Mouse (Mus musculus): Measurements from ENCODE around the gene Apoa2. TPM values are rescaled to one million over a fixed set of nuclear protein-coding genes. Genes with fewer than 3 reads are reported as not detected.
"Not testable (repeated sequence)": the region's sequence is repeated elsewhere in the genome, so short reads cannot be mapped to it uniquely, and the experiment has no call there.

Apoa2 gene
- polyA plus RNA-seq, 1 experiment: 20.8 TPM

DNA sequence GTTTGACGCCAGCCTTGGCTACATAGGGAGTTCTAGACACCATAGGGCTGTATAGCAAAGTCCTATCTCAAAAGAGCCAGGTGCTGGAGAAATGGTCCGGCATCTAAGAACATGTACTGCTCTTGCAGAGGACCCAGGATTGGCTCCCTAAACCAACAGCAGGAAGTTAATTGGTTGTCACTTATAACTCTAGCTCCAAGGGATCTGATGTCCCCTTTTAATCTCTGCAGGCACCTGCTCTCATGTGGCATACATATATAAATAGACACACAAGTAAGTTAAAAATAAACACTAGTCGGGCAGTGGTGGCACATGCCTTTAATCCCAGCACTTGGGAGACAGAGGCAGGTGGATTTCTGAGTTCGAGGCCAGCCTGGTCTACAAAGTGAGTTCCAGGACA lies 10.9 kb downstream of the Apoa2 start:
- no peak overlapping the region for H3K4me3 ChIP-seq (ENCODE audit: insufficient read depth, low read depth, low read length)
- no peaks in the 10 kb centered on the region for H3K27me3 ChIP-seq (replicated peaks; ENCODE audit: control insufficient read depth, insufficient read depth, low read length)
- no peak overlapping the region for H3K27ac ChIP-seq (ENCODE audit: insufficient read depth, low read depth, low read length)
- no peak for DNase-seq
- H3K4me1 ChIP-seq (ENCODE audit: control insufficient read depth, insufficient read depth, low read length): no peaks in the 10 kb centered on the region; the same call in 1 of the 2 replicates
- H3K36me3 ChIP-seq (ENCODE audit: control insufficient read depth, insufficient read depth, low read length): peaks cover 17% of the 10 kb centered on the region
- 73% methylated on average over 4 of the region's 4 CpGs for WGBS
- TF ChIP-seq CTCF (conservative IDR thresholded peaks at IDR 0.05; ENCODE audit: insufficient read depth, insufficient read length, low read depth, low read length): no peak
- TF ChIP-seq POLR2A (IDR thresholded peaks at IDR 0.05; ENCODE audit: low read depth, low read length): no peak

DNA sequence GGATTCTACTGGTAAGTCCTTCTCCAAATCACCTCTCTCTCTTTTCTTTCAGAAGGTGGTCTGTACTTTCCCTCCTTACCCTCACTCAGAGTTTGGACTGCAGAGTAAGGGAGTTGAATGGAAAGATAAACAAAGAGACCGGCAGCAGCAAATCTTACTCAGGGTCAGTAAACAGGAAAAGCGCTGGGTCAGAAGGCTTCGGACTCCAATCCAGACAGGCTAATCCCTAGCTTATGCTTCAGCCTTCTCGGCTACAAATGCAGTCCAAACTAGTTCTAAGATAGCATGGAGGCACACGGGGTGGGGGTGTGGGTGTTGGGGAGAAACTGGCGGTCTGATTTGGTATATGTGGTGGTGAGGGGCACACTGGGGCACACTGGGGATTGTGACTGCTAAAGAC lies 12.6 kb downstream of the Apoa2 start:
- Histone ChIP-seq H3K4me3 (ENCODE audit: insufficient read depth, low read depth, low read length) (no peak overlapping the region), H3K27ac (ENCODE audit: insufficient read depth, low read depth, low read length) (peak overlapping the region; percentile 45; the same call in 1 of the 2 replicates), H3K27me3 (replicated peaks; ENCODE audit: control insufficient read depth, insufficient read depth, low read length) (no peaks in the 10 kb centered on the region), H3K36me3 (ENCODE audit: control insufficient read depth, insufficient read depth, low read length) (peaks cover 19% of the 10 kb centered on the region), H3K4me1 (ENCODE audit: control insufficient read depth, insufficient read depth, low read length) (no peaks in the 10 kb centered on the region; the same call in 1 of the 2 replicates)
- 64% methylated on average over 6 of the region's 6 CpGs for WGBS
- peak; percentile 57 for DNase-seq
- TF ChIP-seq CTCF (conservative IDR thresholded peaks at IDR 0.05; ENCODE audit: insufficient read depth, insufficient read length, low read depth, low read length) (no peak), POLR2A (IDR thresholded peaks at IDR 0.05; ENCODE audit: low read depth, low read length) (no peak)

- H3K4me3 ChIP-seq (ENCODE audit: insufficient read depth, low read depth, low read length): no peak overlapping the region
- peaks cover 19% of the 10 kb centered on the region for H3K36me3 ChIP-seq (ENCODE audit: control insufficient read depth, insufficient read depth, low read length)
- peak; percentile 87 for TF ChIP-seq CTCF (conservative IDR thresholded peaks at IDR 0.05; ENCODE audit: insufficient read depth, insufficient read length, low read depth, low read length)
- TF ChIP-seq POLR2A (IDR thresholded peaks at IDR 0.05; ENCODE audit: low read depth, low read length): no peak
- H3K27ac ChIP-seq (ENCODE audit: insufficient read depth, low read depth, low read length): no peak overlapping the region
- no peaks in the 10 kb centered on the region; the same call in 1 of the 2 replicates for H3K4me1 ChIP-seq (ENCODE audit: control insufficient read depth, insufficient read depth, low read length)
- H3K27me3 ChIP-seq (replicated peaks; ENCODE audit: control insufficient read depth, insufficient read depth, low read length): no peaks in the 10 kb centered on the region
- 55% methylated on average over 14 of the region's 14 CpGs for WGBS
- DNase-seq: peak; percentile 78
Measured at GRCm38 (mm10) chr1:171238463-171238862, 13.6 kb downstream of the Apoa2 start.

DNA sequence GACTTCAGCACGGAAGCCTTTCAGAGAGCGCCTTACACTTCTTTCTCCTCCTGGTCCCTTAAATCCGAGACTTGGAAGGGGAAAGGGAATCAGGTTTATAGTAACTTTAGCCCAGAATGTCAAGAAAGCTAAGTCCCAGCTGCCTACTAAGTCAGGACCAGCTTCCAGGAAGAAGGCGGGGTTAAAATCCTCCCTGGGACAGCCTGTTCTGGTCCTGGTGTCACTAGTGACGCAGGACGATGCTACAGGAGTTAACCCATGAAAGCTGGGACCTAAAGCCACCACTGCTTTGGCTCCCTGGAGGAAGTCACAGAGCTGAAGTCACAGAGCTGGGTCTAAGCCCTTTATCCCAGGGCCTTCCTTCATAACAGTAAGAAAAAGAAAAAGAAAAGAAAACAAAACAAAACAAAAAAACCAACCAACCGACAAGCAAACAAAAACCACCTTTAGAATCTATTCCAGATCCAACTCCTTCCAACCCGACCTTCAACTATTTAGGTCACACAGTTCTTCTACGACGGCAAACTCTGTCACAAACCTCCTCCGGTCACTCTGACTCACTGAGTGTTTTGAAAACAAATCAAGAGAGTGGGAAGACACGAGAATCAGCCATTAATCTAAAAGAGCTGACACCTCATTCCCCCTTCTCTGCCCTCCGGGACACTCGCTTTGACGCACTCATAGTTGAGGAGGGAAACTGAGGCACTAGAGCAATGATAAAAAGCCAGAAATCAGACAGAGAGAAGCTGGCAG lies 15.3 kb downstream of the Apoa2 start:
- H3K4me1 ChIP-seq (ENCODE audit: control insufficient read depth, insufficient read depth, low read length): no peaks in the 10 kb centered on the region; the same call in 1 of the 2 replicates
- no peaks in the 10 kb centered on the region for H3K27me3 ChIP-seq (replicated peaks; ENCODE audit: control insufficient read depth, insufficient read depth, low read length)
- no peak overlapping the region for H3K4me3 ChIP-seq (ENCODE audit: insufficient read depth, low read depth, low read length)
- DNase-seq: peak; percentile 81
- H3K36me3 ChIP-seq (ENCODE audit: control insufficient read depth, insufficient read depth, low read length): peaks cover 19% of the 10 kb centered on the region
- H3K27ac ChIP-seq (ENCODE audit: insufficient read depth, low read depth, low read length): peak overlapping the region; percentile 63
- WGBS: 50% methylated on average over 15 of the region's 15 CpGs
- TF ChIP-seq CTCF (conservative IDR thresholded peaks at IDR 0.05; ENCODE audit: insufficient read depth, insufficient read length, low read depth, low read length) (no peak), POLR2A (IDR thresholded peaks at IDR 0.05; ENCODE audit: low read depth, low read length) (no peak)

GRCm38 (mm10) chr1:171240911-171241310 lies 16.1 kb downstream of the Apoa2 start:
- TF ChIP-seq POLR2A (IDR thresholded peaks at IDR 0.05; ENCODE audit: low read depth, low read length) (no peak), CTCF (conservative IDR thresholded peaks at IDR 0.05; ENCODE audit: insufficient read depth, insufficient read length, low read depth, low read length) (no peak)
- peak overlapping the region; percentile 63; the same call in 1 of the 2 replicates for H3K27ac ChIP-seq (ENCODE audit: insufficient read depth, low read depth, low read length)
- DNase-seq: no peak
- H3K4me1 ChIP-seq (ENCODE audit: control insufficient read depth, insufficient read depth, low read length): peaks cover 3% of the 10 kb centered on the region; the same call in 1 of the 2 replicates
- H3K27me3 ChIP-seq (replicated peaks; ENCODE audit: control insufficient read depth, insufficient read depth, low read length): no peaks in the 10 kb centered on the region
- H3K4me3 ChIP-seq (ENCODE audit: insufficient read depth, low read depth, low read length): no peak overlapping the region
- H3K36me3 ChIP-seq (ENCODE audit: control insufficient read depth, insufficient read depth, low read length): peaks cover 16% of the 10 kb centered on the region
- WGBS: 69% methylated on average over 10 of the region's 10 CpGs

- not testable (repeated sequence) for H3K27ac ChIP-seq (ENCODE audit: insufficient read depth, low read depth, low read length); H3K4me3 ChIP-seq (ENCODE audit: insufficient read depth, low read depth, low read length); H3K27me3 ChIP-seq (replicated peaks; ENCODE audit: control insufficient read depth, insufficient read depth, low read length); H3K4me1 ChIP-seq (ENCODE audit: control insufficient read depth, insufficient read depth, low read length)
- TF ChIP-seq CTCF (conservative IDR thresholded peaks at IDR 0.05; ENCODE audit: insufficient read depth, insufficient read length, low read depth, low read length): 0 out of 2 replicates have a peak, but pooled peaks have one; percentile 19
- H3K36me3 ChIP-seq (ENCODE audit: control insufficient read depth, insufficient read depth, low read length): peaks cover 14% of the 10 kb centered on the region
- DNase-seq: peak; percentile 58
- 65% methylated on average over 12 of the region's 12 CpGs for WGBS
Measured at GRCm38 (mm10) chr1:171241952-171242351, 17.1 kb downstream of the Apoa2 start.

DNA sequence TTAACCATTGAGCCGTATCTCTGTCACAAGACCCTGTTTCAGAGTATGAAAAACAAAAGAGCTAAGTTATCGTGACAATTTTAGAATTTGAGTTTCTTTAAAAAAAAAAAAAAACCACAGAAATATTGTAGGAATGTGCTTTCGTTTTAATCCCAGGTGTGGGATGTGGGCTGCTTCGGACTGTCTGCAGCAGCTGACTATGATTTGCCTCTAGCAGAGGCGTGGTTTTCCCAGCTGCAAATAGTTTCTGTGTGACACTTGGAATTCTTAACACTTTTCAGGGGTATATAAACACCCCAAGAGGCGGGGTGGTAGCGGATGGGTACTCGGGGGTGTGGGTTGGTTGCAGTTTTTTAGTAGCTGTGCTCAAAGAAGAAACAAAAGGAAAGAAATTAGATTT lies 20.5 kb downstream of the Apoa2 start:
- DNase-seq: no peak
- H3K4me1 ChIP-seq (ENCODE audit: control insufficient read depth, insufficient read depth, low read length): peaks cover 6% of the 10 kb centered on the region; the same call in 1 of the 2 replicates
- 79% methylated on average over 8 of the region's 8 CpGs for WGBS
- H3K36me3 ChIP-seq (ENCODE audit: control insufficient read depth, insufficient read depth, low read length): peaks cover 2% of the 10 kb centered on the region
- no peak overlapping the region for H3K27ac ChIP-seq (ENCODE audit: insufficient read depth, low read depth, low read length)
- H3K4me3 ChIP-seq (ENCODE audit: insufficient read depth, low read depth, low read length): no peak overlapping the region
- TF ChIP-seq POLR2A (IDR thresholded peaks at IDR 0.05; ENCODE audit: low read depth, low read length) (no peak), CTCF (conservative IDR thresholded peaks at IDR 0.05; ENCODE audit: insufficient read depth, insufficient read length, low read depth, low read length) (no peak)
- H3K27me3 ChIP-seq (replicated peaks; ENCODE audit: control insufficient read depth, insufficient read depth, low read length): no peaks in the 10 kb centered on the region
